Mouse (Mus musculus): Measurements from ENCODE around the gene Rpl3l.
A peak's percentile ranks its signal among the peaks of the same experiment; 100 is the strongest.

Rpl3l gene

GRCm38 (mm10) chr17:24723122-24723880 is 4.3 kb upstream of the Rpl3l start:
- peak overlapping the region; percentile 93 for H3K4me3 ChIP-seq (replicated peaks; ENCODE audit: low read length)
- H3K36me3 ChIP-seq (ENCODE audit: insufficient read depth, low read length): peaks cover 30% of the 10 kb centered on the region
- peaks cover 50% of the 10 kb centered on the region for H3K4me1 ChIP-seq (replicated peaks; ENCODE audit: low read depth, low read length)
- H3K27me3 ChIP-seq (ENCODE audit: insufficient read depth, low read length): no peaks in the 10 kb centered on the region
- TF ChIP-seq POU5F1 (IDR thresholded peaks at IDR 0.05; ENCODE audit: borderline replicate concordance, low read length): no peak
- no peak for TF ChIP-seq CTCF (conservative IDR thresholded peaks at IDR 0.05; ENCODE audit: low read length)
- TF ChIP-seq NANOG (IDR thresholded peaks at IDR 0.05; ENCODE audit: borderline replicate concordance, low read length): no peak
- H3K9me3 ChIP-seq (ENCODE audit: low read length): no peaks in the 10 kb centered on the region

GRCm38 (mm10) chr17:24723881-24724180 is 3.8 kb upstream of the Rpl3l start:
- H3K27me3 ChIP-seq (ENCODE audit: insufficient read depth, low read length): no peaks in the 10 kb centered on the region
- H3K36me3 ChIP-seq (ENCODE audit: insufficient read depth, low read length): peaks cover 25% of the 10 kb centered on the region
- no peak for TF ChIP-seq NANOG (IDR thresholded peaks at IDR 0.05; ENCODE audit: borderline replicate concordance, low read length)
- no peak for TF ChIP-seq POU5F1 (IDR thresholded peaks at IDR 0.05; ENCODE audit: borderline replicate concordance, low read length)
- no peak for TF ChIP-seq CTCF (conservative IDR thresholded peaks at IDR 0.05; ENCODE audit: low read length)
- H3K9me3 ChIP-seq (ENCODE audit: low read length): no peaks in the 10 kb centered on the region
- peak overlapping the region; percentile 93 for H3K4me3 ChIP-seq (replicated peaks; ENCODE audit: low read length)
- H3K4me1 ChIP-seq (replicated peaks; ENCODE audit: low read depth, low read length): peaks cover 50% of the 10 kb centered on the region

GRCm38 (mm10) chr17:24724184-24724583 is 3.4 kb upstream of the Rpl3l start, which contains the start of gene Ndufb10:
Ndufb10 (minus strand) TSS chr17:24724478.
- Histone ChIP-seq H3K4me1 (replicated peaks; ENCODE audit: low read depth, low read length) (peaks cover 53% of the 10 kb centered on the region), H3K27me3 (ENCODE audit: insufficient read depth, low read length) (no peaks in the 10 kb centered on the region), H3K36me3 (ENCODE audit: insufficient read depth, low read length) (peaks cover 24% of the 10 kb centered on the region), H3K4me3 (replicated peaks; ENCODE audit: low read length) (peak within 1 kb of the TSS; percentile 93), H3K9me3 (ENCODE audit: low read length) (no peaks in the 10 kb centered on the region)
- no peak for TF ChIP-seq NANOG (IDR thresholded peaks at IDR 0.05; ENCODE audit: borderline replicate concordance, low read length)
- TF ChIP-seq POU5F1 (IDR thresholded peaks at IDR 0.05; ENCODE audit: borderline replicate concordance, low read length): no peak
- peak; percentile 93 for TF ChIP-seq CTCF (conservative IDR thresholded peaks at IDR 0.05; ENCODE audit: low read length)

DNA sequence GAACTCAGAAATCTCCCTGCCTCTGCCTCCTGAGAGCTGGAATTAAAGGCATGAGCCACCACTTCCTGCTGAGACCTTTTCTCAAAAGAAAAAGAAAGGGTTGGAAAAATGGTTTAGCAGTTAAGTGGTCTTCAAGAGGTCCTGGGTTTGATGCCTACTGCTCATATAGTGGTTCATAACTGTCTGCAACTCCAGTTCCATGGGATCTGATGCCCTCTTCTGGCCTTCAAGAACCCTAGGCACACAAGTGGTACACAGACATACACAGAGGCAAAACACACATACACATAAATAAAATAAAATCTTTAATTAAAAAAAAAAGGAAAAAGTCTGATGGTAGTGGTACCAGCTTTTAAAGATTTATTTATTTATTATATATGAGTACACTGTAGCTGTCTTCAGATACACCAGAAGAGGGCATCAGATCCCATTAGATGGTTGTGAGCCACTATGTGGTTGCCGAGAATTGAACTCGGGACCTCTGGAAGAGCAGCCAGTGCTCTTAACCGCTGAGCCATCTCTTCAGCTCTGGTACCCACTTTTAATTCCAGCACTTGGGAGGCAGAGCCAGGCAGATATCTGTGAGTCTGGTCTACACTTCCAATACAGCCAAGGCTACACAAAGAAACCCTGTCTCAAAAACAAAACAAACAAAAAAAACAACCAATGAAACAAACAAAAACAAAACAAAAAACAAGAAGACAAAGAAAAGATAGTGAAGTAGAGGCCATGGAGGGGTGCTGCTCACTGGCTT is 1.8 kb upstream of the Rpl3l start:
- Histone ChIP-seq H3K27me3 (ENCODE audit: insufficient read depth, low read length) (no peaks in the 10 kb centered on the region), H3K4me1 (replicated peaks; ENCODE audit: low read depth, low read length) (peaks cover 55% of the 10 kb centered on the region), H3K9me3 (ENCODE audit: low read length) (no peaks in the 10 kb centered on the region), H3K36me3 (ENCODE audit: insufficient read depth, low read length) (peaks cover 19% of the 10 kb centered on the region), H3K4me3 (replicated peaks; ENCODE audit: low read length) (no peak overlapping the region)
- TF ChIP-seq POU5F1 (IDR thresholded peaks at IDR 0.05; ENCODE audit: borderline replicate concordance, low read length): no peak
- no peak for TF ChIP-seq NANOG (IDR thresholded peaks at IDR 0.05; ENCODE audit: borderline replicate concordance, low read length)
- TF ChIP-seq CTCF (conservative IDR thresholded peaks at IDR 0.05; ENCODE audit: low read length): no peak

GRCm38 (mm10) chr17:24728184-24728583 is 564 bp downstream of the Rpl3l start:
- H3K4me3 ChIP-seq (replicated peaks; ENCODE audit: low read length): peak overlapping the region; percentile 62
- no peaks in the 10 kb centered on the region for H3K9me3 ChIP-seq (ENCODE audit: low read length)
- H3K27me3 ChIP-seq (ENCODE audit: insufficient read depth, low read length): no peaks in the 10 kb centered on the region
- H3K36me3 ChIP-seq (ENCODE audit: insufficient read depth, low read length): no peaks in the 10 kb centered on the region
- H3K4me1 ChIP-seq (replicated peaks; ENCODE audit: low read depth, low read length): peaks cover 53% of the 10 kb centered on the region
- no peak for TF ChIP-seq POU5F1 (IDR thresholded peaks at IDR 0.05; ENCODE audit: borderline replicate concordance, low read length)
- TF ChIP-seq NANOG (IDR thresholded peaks at IDR 0.05; ENCODE audit: borderline replicate concordance, low read length): no peak
- TF ChIP-seq CTCF (conservative IDR thresholded peaks at IDR 0.05; ENCODE audit: low read length): no peak

DNA sequence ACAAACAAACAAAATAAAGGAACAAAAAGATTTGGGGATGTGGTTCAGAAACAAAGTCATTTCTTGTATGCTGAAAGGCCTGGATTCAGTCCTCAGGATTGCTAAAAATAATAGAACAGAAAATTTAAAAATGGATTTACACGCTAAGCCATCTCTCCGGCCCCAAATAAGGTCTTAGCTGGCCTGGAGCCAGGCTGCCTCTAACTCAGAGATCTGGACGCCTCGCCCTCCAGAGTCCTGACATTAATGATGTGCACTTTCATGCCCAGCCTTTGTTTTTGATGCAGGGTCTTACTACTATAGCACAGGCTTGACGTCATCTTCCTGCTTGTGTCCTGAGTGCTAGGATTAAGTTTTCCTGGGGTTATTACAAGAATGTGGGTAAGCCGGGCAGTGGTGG is 1.4 kb downstream of the Rpl3l start:
- TF ChIP-seq POU5F1 (IDR thresholded peaks at IDR 0.05; ENCODE audit: borderline replicate concordance, low read length) (no peak), CTCF (conservative IDR thresholded peaks at IDR 0.05; ENCODE audit: low read length) (no peak), NANOG (IDR thresholded peaks at IDR 0.05; ENCODE audit: borderline replicate concordance, low read length) (no peak)

GRCm38 (mm10) chr17:24730787-24731186 is 3.2 kb downstream of the Rpl3l start:
- no peaks in the 10 kb centered on the region for H3K27me3 ChIP-seq (ENCODE audit: insufficient read depth, low read length)
- no peak for TF ChIP-seq POU5F1 (IDR thresholded peaks at IDR 0.05; ENCODE audit: borderline replicate concordance, low read length)
- TF ChIP-seq NANOG (IDR thresholded peaks at IDR 0.05; ENCODE audit: borderline replicate concordance, low read length): no peak
- no peak for TF ChIP-seq CTCF (conservative IDR thresholded peaks at IDR 0.05; ENCODE audit: low read length)
- no peaks in the 10 kb centered on the region for H3K36me3 ChIP-seq (ENCODE audit: insufficient read depth, low read length)
- H3K4me3 ChIP-seq (replicated peaks; ENCODE audit: low read length): no peak overlapping the region
- H3K4me1 ChIP-seq (replicated peaks; ENCODE audit: low read depth, low read length): peaks cover 60% of the 10 kb centered on the region
- no peaks in the 10 kb centered on the region for H3K9me3 ChIP-seq (ENCODE audit: low read length)

More for the DNA sequence above, 1.4 kb downstream of the Rpl3l start:
- Histone ChIP-seq H3K27me3 (ENCODE audit: insufficient read depth, low read length) (no peaks in the 10 kb centered on the region), H3K36me3 (ENCODE audit: insufficient read depth, low read length) (no peaks in the 10 kb centered on the region), H3K9me3 (ENCODE audit: low read length) (no peaks in the 10 kb centered on the region), H3K4me1 (replicated peaks; ENCODE audit: low read depth, low read length) (peaks cover 56% of the 10 kb centered on the region), H3K4me3 (replicated peaks; ENCODE audit: low read length) (no peak overlapping the region)

DNA sequence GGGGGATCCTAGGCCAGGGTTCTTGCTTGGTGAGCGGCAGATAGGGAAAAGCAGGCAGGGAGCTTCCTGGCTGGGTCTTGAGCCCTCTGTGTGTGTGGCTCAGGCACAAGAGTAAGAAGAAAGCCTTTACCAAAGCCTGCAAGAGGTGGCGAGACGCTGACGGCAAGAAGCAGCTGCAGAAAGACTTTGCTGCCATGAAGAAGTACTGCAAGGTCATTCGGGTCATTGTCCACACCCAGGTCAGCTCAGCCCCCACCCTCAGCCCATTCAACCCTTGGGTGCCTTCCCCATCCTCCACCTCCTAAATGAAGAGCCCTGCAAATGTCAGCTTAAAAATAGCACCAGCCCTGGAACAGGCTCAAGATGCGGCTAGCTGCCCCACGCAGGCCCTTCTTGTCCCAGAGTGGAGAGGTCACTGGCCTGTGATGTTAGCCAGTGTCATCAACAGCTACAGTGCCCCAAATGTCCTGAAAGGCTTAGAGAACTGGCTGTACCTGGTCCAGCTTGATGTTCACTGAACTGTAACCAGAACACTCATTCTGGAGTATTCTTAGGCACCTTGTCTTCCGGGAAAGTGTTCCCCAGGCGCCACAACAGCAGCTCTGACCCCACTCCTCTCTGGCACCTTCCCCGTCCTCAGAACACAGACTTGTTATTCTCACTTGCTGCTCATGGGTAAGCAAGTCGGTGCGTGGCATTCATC is 4.8 kb downstream of the Rpl3l start:
- no peak for TF ChIP-seq POU5F1 (IDR thresholded peaks at IDR 0.05; ENCODE audit: borderline replicate concordance, low read length)
- TF ChIP-seq CTCF (conservative IDR thresholded peaks at IDR 0.05; ENCODE audit: low read length): no peak
- TF ChIP-seq NANOG (IDR thresholded peaks at IDR 0.05; ENCODE audit: borderline replicate concordance, low read length): no peak
- Histone ChIP-seq H3K36me3 (ENCODE audit: insufficient read depth, low read length) (no peaks in the 10 kb centered on the region), H3K27me3 (ENCODE audit: insufficient read depth, low read length) (no peaks in the 10 kb centered on the region), H3K4me1 (replicated peaks; ENCODE audit: low read depth, low read length) (peaks cover 69% of the 10 kb centered on the region), H3K9me3 (ENCODE audit: low read length) (no peaks in the 10 kb centered on the region), H3K4me3 (replicated peaks; ENCODE audit: low read length) (0 out of 2 replicates have a peak overlapping the region, but pooled peaks have one; percentile 10)

Data from E14TG2a.4 (cell line).